Mouse (Mus musculus) stomach, embryonic 14.5 days (tissue): ENCODE data around the gene Uap1l1. TPM values are rescaled to one million over a fixed set of nuclear protein-coding genes. Genes with fewer than 3 reads are reported as not detected.

Source experiments
- ATAC-seq: fragments of 200-750 bp; cut with Nextera tagmentation; 2 replicates; pipeline ENCODE4 v1.8.0; 2017; ENCODE audit warnings: low read depth, moderate TSS enrichment; ENCODE audit not compliant: insufficient number of reproducible peaks, insufficient read depth, low FRiP score
- H3K27ac ChIP-seq: fragments of 300-500 bp; sonication (generic); 2 replicates; pipeline ENCODE4 v1.5.1; 2014; ENCODE audit warnings: mild to moderate bottlenecking, low read length, moderate library complexity, mixed read lengths
- H3K27me3 ChIP-seq: fragments of 300-500 bp; sonication (generic); 2 replicates; pipeline ENCODE4 v1.6.1; 2014; ENCODE audit warnings: low read length, control low read depth, mixed read lengths; ENCODE audit not compliant: control insufficient read depth, insufficient read depth
- H3K36me3 ChIP-seq: fragments of 300-500 bp; sonication (generic); 2 replicates; pipeline ENCODE4 v1.6.1; 2014; ENCODE audit warnings: mild to moderate bottlenecking, control low read depth, low read length, moderate library complexity, mixed read lengths; ENCODE audit not compliant: control insufficient read depth, insufficient read depth
- H3K4me1 ChIP-seq: fragments of 300-500 bp; sonication (generic); 2 replicates; pipeline ENCODE4 v1.6.1; 2014; ENCODE audit warnings: low read length, control low read depth, mixed read lengths; ENCODE audit not compliant: control insufficient read depth, insufficient read depth
- H3K4me2 ChIP-seq: fragments of 300-500 bp; sonication (generic); replicated peaks from 2 replicates; pipeline ENCODE4 v1.6.1; 2014; ENCODE audit warnings: low read depth, low read length, control low read depth
- H3K4me3 ChIP-seq: fragments of 300-500 bp; sonication (generic); 2 replicates; pipeline ENCODE4 v1.5.1; 2014; ENCODE audit warnings: low read depth, low read length, control low read depth
- H3K9ac ChIP-seq: fragments of 300-500 bp; sonication (generic); replicated peaks from 2 replicates; pipeline ENCODE4 v1.6.1; 2014; ENCODE audit warnings: low read depth, mild to moderate bottlenecking, control low read depth, low read length, moderate library complexity, mixed read lengths
- H3K9me3 ChIP-seq: fragments of 300-500 bp; sonication (generic); 2 replicates; pipeline ENCODE4 v1.6.1; 2016; ENCODE audit warnings: low read depth, low read length, control low read depth; ENCODE audit not compliant: control insufficient read depth
- WGBS: fragments of 180-500 bp; shearing (Covaris S2); extraction: QIAGEN DNeasy Blood & Tissue Kit; methylation state at CpG from one replicate; pipeline ENCODE4 v1.1.7; 2014; 5-methylcytosine and 5-hydroxymethylcytosine counted together
- polyA plus RNA-seq: library from polyadenylated mRNA; unstranded; fragments of >200 nt; fragmentation: Nextera tagmentation; extraction: Ambion mirVana; gene quantifications from 2 replicates; pipeline ENCODE4 v1.2.1, GENCODE M21; 2014

Uap1l1 gene
- polyA plus RNA-seq, 1 experiment from 2014 or later = 21.9 TPM

DNA sequence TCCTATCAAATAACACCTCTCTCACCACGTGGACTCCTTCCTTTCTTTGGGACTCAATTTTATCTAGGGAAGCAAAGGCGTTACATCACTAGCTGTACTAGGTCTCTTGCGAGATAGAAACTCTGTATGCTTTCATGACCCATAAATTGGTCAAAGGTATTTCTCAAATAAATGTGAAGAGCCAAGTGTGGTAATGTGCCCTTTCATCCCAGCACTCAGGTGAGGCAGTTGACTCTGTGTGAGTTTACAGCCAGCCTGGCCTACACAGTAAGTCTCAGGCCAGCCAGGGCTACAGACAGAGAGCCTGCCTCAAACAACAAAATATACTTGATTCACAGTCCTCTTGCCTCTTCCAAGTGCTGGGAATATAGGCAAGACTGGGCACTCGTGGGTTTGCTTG lies 5.6 kb downstream of the Uap1l1 start:
- H3K4me2 ChIP-seq = no peak overlapping the region
- WGBS = 82% methylated on average over 4 of the region's 4 CpGs
- no peaks in the 10 kb centered on the region for H3K36me3 ChIP-seq
- no peak overlapping the region for H3K4me3 ChIP-seq
- H3K27ac ChIP-seq = no peak overlapping the region
- H3K9ac ChIP-seq = no peak overlapping the region
- peaks cover 18% of the 10 kb centered on the region for H3K4me1 ChIP-seq
- no peaks in the 10 kb centered on the region for H3K9me3 ChIP-seq
- no peaks in the 10 kb centered on the region for H3K27me3 ChIP-seq
- ATAC-seq = no peak

DNA sequence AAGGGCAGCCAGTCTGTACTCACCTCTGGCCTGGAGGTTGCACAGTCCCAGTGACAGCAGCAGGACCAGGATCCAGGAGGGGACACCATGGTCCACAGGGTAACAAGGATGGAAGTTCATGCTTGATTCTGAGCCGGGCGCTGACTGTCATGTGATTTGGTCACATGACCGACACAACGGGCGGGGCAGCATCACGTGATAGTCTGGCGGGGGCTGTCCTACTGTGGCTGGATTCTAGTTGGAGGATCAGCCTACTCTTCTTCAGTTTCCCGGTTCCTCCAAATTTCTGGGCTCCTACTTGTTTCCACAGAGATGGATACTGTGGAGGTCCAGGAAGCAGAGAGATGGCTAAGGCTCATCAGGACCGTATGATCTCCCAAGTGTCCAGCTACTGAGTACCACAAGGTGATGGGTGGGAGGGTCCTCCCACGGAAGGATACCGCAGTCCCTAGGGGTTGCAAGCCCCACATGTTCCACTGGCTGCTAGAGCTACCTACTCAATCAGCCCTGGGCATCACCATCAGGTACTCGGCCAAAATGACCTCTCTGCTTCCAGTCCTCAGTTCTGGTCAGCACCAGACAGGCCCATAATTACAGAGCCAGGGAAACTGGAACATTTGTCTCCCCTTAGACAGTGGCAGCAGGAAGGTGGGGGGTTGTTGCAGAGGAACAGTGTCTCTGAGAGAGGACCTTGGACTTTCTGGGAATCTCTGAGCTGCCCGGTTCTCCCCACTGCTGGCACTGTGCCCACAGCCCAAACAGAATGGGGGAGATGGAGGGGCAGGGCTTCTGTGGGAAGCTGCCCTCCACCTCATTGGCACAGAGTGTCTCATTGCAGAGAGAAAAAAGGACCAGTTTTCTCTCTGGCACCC lies 9.0 kb downstream of the Uap1l1 start, which contains the start of gene Dpp7:
Gene Dpp7, minus strand, starts transcription at position 152 of the 872 bp plus-strand sequence.
- Histone ChIP-seq H3K4me1 (peaks cover 11% of the 10 kb centered on the region), H3K4me3 (peak within 1 kb of the TSS; percentile 51), H3K9ac (peak within 1 kb of the TSS; percentile 43; the same call in 1 of the 2 replicates), H3K9me3 (no peaks in the 10 kb centered on the region), H3K4me2 (peak within 1 kb of the TSS; percentile 87), H3K36me3 (peaks cover 14% of the 10 kb centered on the region; the same call in 1 of the 2 replicates), H3K27ac (no peak within 1 kb of the TSS), H3K27me3 (no peaks in the 10 kb centered on the region)
- peak; percentile 61; the same call in 1 of the 2 replicates for ATAC-seq
- WGBS = 3% methylated on average over 13 of the region's 13 CpGs

DNA sequence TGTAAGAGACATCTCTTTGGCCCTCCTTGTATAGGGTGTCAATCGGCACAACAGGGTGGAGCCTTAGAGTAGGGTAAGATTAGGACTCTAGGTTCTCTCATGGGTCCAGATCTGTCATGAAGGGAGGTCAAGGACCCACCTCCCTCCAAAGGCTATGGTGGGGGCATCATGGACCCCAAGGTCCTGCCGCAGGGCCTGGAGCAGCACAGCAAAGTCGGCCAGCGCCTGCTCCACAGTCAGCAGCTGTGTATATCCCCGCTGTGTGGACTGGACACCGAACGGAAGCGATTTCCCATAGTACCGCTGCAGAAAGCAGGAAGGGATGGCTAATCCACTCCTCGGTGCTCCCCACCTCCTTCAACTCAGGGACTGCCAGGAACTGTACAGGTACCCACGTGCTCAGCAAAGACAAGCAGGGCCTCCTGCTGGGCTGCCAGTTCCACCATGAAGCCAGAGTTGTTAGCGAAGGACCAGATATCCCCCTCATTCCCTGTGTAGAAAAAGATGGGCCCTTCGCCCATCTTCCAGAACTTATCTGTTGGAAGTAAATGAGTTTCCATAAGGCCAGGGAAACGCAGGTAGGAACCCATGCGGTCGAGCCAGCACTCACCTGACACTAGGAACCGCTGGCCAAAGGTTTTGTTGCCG lies 9.9 kb downstream of the Uap1l1 start:
- H3K4me3 ChIP-seq = peak overlapping the region; percentile 51
- H3K9ac ChIP-seq = 0 out of 2 replicates have a peak overlapping the region, but pooled peaks have one; percentile 43
- no peak for ATAC-seq
- H3K27me3 ChIP-seq = no peaks in the 10 kb centered on the region
- no peaks in the 10 kb centered on the region for H3K9me3 ChIP-seq
- H3K4me2 ChIP-seq = peak overlapping the region; percentile 87
- 40% methylated on average over 18 of the region's 18 CpGs for WGBS
- peaks cover 11% of the 10 kb centered on the region for H3K4me1 ChIP-seq
- no peak overlapping the region for H3K27ac ChIP-seq
- peaks cover 23% of the 10 kb centered on the region for H3K36me3 ChIP-seq

DNA sequence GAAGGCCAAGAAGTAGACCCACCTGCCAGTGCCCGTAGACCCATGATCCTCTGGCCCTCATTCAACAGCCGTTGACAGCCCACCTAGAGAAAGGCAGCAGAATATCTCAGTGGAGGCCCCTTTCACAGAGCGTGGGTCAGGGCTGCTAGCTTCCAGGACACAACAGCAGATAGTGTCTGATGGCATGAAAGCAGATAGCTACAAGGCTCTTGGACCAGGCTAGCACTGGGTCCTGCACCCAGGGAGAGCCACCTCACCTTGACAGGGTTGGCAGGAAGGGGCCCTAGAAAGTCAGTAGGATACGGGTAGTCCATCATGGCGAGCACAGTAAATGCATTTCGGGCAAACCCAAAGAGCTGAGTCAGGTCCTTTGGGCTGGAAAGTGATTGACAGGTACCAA lies 11.3 kb downstream of the Uap1l1 start:
- no peak overlapping the region for H3K4me2 ChIP-seq
- H3K9ac ChIP-seq = no peak overlapping the region
- H3K27me3 ChIP-seq = no peaks in the 10 kb centered on the region
- no peak overlapping the region for H3K27ac ChIP-seq
- no peak overlapping the region for H3K4me3 ChIP-seq
- H3K9me3 ChIP-seq = no peaks in the 10 kb centered on the region
- peaks cover 11% of the 10 kb centered on the region for H3K4me1 ChIP-seq
- no peak for ATAC-seq
- peaks cover 36% of the 10 kb centered on the region for H3K36me3 ChIP-seq
- WGBS = 86% methylated on average over 6 of the region's 6 CpGs

DNA sequence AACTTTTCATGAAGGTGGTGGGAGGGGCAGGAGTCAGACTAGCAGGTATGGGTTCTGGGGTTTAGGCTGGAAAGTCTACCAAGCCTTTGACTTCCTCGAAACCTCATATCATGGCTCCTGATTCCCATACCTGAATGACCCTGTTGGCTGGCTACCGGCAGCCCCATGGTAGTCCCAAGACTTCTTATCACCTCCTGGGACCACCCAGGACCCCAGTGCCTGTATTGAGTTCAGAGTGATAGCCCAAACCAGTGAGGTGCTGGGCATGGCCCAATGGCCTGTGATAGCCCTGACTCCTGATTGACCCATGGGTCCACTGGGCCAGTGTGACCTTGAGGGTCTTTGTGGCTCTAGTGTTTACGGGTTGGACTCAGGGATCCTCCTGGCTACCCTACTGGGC lies 14.8 kb downstream of the Uap1l1 start:
- Histone ChIP-seq H3K27ac (no peak overlapping the region), H3K4me3 (no peak overlapping the region), H3K27me3 (no peaks in the 10 kb centered on the region), H3K4me2 (no peak overlapping the region), H3K9me3 (no peaks in the 10 kb centered on the region), H3K9ac (no peak overlapping the region), H3K4me1 (peaks cover 4% of the 10 kb centered on the region; the same call in 1 of the 2 replicates), H3K36me3 (peaks cover 64% of the 10 kb centered on the region)
- WGBS = 86% methylated on average over 3 of the region's 3 CpGs
- no peak for ATAC-seq

DNA sequence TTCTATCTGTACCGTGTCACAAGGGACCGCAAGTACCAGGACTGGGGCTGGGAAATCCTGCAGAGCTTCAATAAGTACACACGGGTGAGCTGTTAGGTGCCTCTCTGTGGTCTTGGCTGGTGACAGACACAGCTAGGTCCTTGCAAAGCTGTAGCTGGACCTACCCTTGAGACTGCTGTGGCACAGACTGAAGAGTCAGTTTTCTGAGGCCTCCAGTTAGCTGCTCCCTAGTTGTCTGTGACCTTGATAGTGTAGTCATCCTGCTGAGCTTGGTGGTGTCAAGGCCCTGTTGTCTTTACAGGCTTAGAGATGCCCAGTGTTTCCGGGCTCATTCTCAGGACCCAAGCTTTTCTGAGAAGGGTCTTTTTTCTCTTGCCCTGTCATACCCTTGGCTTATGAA lies 16.0 kb downstream of the Uap1l1 start:
- no peak overlapping the region for H3K27ac ChIP-seq
- H3K9ac ChIP-seq = no peak overlapping the region
- H3K4me1 ChIP-seq = no peaks in the 10 kb centered on the region
- H3K4me2 ChIP-seq = no peak overlapping the region
- H3K4me3 ChIP-seq = no peak overlapping the region
- peaks cover 76% of the 10 kb centered on the region for H3K36me3 ChIP-seq
- 93% methylated on average over 4 of the region's 4 CpGs for WGBS
- no peaks in the 10 kb centered on the region for H3K27me3 ChIP-seq
- no peak for ATAC-seq
- H3K9me3 ChIP-seq = no peaks in the 10 kb centered on the region

DNA sequence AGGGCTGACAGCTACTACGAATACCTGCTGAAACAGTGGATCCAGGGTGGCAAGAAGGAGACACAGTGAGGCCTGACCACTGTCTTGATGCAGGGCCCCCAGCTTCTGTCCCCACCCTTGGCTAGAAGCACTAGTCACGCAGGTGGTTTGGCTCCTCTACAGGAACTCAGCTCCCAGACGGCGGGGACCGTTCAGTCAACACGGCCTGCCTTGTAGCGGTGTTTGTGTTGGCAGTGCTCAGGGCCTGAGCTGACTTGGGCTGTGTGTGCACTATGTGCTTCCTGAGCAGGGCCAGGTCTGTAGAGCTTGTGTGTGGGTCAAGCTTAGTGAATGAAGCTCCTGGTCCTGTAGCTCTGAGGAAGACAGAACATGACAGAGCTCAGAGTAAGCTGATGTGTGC lies 17.3 kb downstream of the Uap1l1 start:
- 87% methylated on average over 7 of the region's 7 CpGs for whole genome bisulfite sequencing
- H3K9ac ChIP-seq = no peak overlapping the region
- ATAC-seq = no peak

DNA sequence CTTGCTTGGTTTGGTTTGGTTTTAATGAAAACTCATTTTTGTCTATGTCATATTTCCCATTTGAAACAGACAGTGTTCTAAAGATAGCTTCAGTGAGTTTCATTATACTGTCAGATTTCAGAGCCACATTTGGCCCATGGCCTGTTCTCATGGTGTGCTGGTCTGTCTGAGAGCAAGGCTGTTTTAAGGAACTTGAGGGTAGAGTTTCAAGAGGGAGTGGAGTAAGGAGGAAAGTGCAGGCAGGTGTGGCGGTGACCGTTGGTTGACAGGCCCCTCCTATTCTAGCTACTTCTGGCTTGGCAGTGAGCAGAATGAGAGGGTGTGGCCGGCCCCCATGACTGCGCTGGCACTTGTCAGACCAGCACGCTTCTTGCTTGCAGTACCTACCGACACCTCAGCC lies 27.2 kb downstream of the Uap1l1 start:
- Histone ChIP-seq H3K27ac (no peak overlapping the region), H3K4me1 (peaks cover 5% of the 10 kb centered on the region), H3K27me3 (no peaks in the 10 kb centered on the region), H3K4me3 (no peak overlapping the region), H3K36me3 (peaks cover 62% of the 10 kb centered on the region), H3K4me2 (no peak overlapping the region), H3K9ac (no peak overlapping the region), H3K9me3 (no peaks in the 10 kb centered on the region)
- 88% methylated on average over 6 of the region's 6 CpGs for WGBS
- no peak for ATAC-seq

More for the DNA sequence above, 17.3 kb downstream of the Uap1l1 start:
- Histone ChIP-seq H3K4me3 (no peak overlapping the region), H3K4me1 (no peaks in the 10 kb centered on the region), H3K36me3 (peaks cover 87% of the 10 kb centered on the region), H3K4me2 (no peak overlapping the region), H3K9me3 (no peaks in the 10 kb centered on the region), H3K27ac (no peak overlapping the region), H3K27me3 (no peaks in the 10 kb centered on the region)
